Mouse (Mus musculus) hindbrain, embryonic 10.5 days (tissue): ENCODE measurements around the gene Entr1. TPM values are rescaled to one million over a fixed set of nuclear protein-coding genes. Genes with fewer than 3 reads are reported as not detected.

Experiments used
- DNase-seq: peaks from one replicate; pipeline ENCODE4 v3.0.0-alpha.2; 2017; ENCODE audit warnings: low spot score
- H3K27ac ChIP-seq: fragments of 300-500 bp; sonication (generic); 2 replicates; pipeline ENCODE4 v1.5.1; 2016; ENCODE audit warnings: mild to moderate bottlenecking, moderate library complexity
- H3K27me3 ChIP-seq: fragments of 300-500 bp; sonication (generic); 2 replicates; pipeline ENCODE4 v1.6.1; 2016; ENCODE audit warnings: mild to moderate bottlenecking; ENCODE audit not compliant: poor library complexity, insufficient read depth, severe bottlenecking
- H3K36me3 ChIP-seq: fragments of 300-500 bp; sonication (generic); 2 replicates; pipeline ENCODE4 v1.6.1; 2016; ENCODE audit warnings: mild to moderate bottlenecking, moderate library complexity
- H3K4me1 ChIP-seq: fragments of 300-500 bp; sonication (generic); replicated peaks from 2 replicates; pipeline ENCODE4 v1.6.1; 2016; ENCODE audit warnings: mild to moderate bottlenecking
- H3K4me3 ChIP-seq: fragments of 300-500 bp; sonication (generic); 2 replicates; pipeline ENCODE4 v1.5.1; 2016; ENCODE audit warnings: mild to moderate bottlenecking, moderate library complexity
- H3K9me3 ChIP-seq: fragments of 300-500 bp; sonication (generic); 2 replicates; pipeline ENCODE4 v1.6.1; 2016; ENCODE audit warnings: mild to moderate bottlenecking, moderate library complexity
- whole genome bisulfite sequencing: fragments of 180-500 bp; shearing (Covaris S2); methylation state at CpG from one replicate; pipeline ENCODE4 v1.1.7; 2016; 5-methylcytosine and 5-hydroxymethylcytosine counted together
- polyA plus RNA-seq: library from polyadenylated mRNA; unstranded; fragments of >200 nt; fragmentation: Nextera tagmentation; extraction: Ambion mirVana; gene quantifications from 2 replicates; pipeline ENCODE4 v1.2.1, GENCODE M21; 2016

The Entr1 gene
- 136 and 141 TPM in 2 replicates for polyA plus RNA-seq

GRCm38 (mm10) chr2:26389154-26389690 lies at the start of gene Entr1, which contains the start of gene Pmpca:
Gene Entr1 (minus strand): TSS chr2:26389316.
Gene Pmpca (plus strand): TSS chr2:26389339.
- Histone ChIP-seq H3K27ac (peak within 1 kb of the TSS; percentile 93), H3K4me1 (peaks cover 28% of the 10 kb centered on the region), H3K36me3 (peaks cover 76% of the 10 kb centered on the region), H3K4me3 (peak within 1 kb of the TSS; percentile 98), H3K9me3 (no peaks in the 10 kb centered on the region), H3K27me3 (no peaks in the 10 kb centered on the region)
- peak; percentile 84 for DNase-seq
- WGBS = 1% methylated on average over 60 of the region's 60 CpGs

GRCm38 (mm10) chr2:26438373-26438772 lies 49.3 kb upstream of the Entr1 start:
- H3K9me3 ChIP-seq = no peaks in the 10 kb centered on the region
- no peak overlapping the region for H3K27ac ChIP-seq
- peaks cover 77% of the 10 kb centered on the region for H3K36me3 ChIP-seq
- H3K4me1 ChIP-seq = peaks cover 16% of the 10 kb centered on the region
- no peaks in the 10 kb centered on the region for H3K27me3 ChIP-seq
- DNase-seq = no peak
- 90% methylated on average over 7 of the region's 7 CpGs for WGBS
- H3K4me3 ChIP-seq = no peak overlapping the region

GRCm38 (mm10) chr2:26437221-26437620 lies 48.1 kb upstream of the Entr1 start:
- Histone ChIP-seq H3K27me3 (no peaks in the 10 kb centered on the region), H3K36me3 (peaks cover 89% of the 10 kb centered on the region), H3K4me1 (peaks cover 9% of the 10 kb centered on the region), H3K27ac (no peak overlapping the region), H3K4me3 (no peak overlapping the region), H3K9me3 (no peaks in the 10 kb centered on the region)
- no peak for DNase-seq
- 78% methylated on average over 4 of the region's 4 CpGs for WGBS

- WGBS = 89% methylated on average over 7 of the region's 7 CpGs
These were observed 45.9 kb upstream of the Entr1 start for GRCm38 (mm10) chr2:26434791-26435572.

GRCm38 (mm10) chr2:26429851-26430250 lies 40.7 kb upstream of the Entr1 start:
- Histone ChIP-seq H3K27ac (no peak overlapping the region), H3K27me3 (no peaks in the 10 kb centered on the region), H3K9me3 (no peaks in the 10 kb centered on the region), H3K36me3 (peaks cover 100% of the 10 kb centered on the region), H3K4me1 (no peaks in the 10 kb centered on the region), H3K4me3 (no peak overlapping the region)
- no peak for DNase-seq
- 90% methylated on average over 5 of the region's 5 CpGs for WGBS

More at GRCm38 (mm10) chr2:26434791-26435572, 45.9 kb upstream of the Entr1 start:
- Histone ChIP-seq H3K4me3 (no peak overlapping the region), H3K36me3 (peaks cover 92% of the 10 kb centered on the region), H3K4me1 (peaks cover 9% of the 10 kb centered on the region), H3K9me3 (no peaks in the 10 kb centered on the region), H3K27ac (no peak overlapping the region), H3K27me3 (no peaks in the 10 kb centered on the region)
- DNase-seq = no peak

GRCm38 (mm10) chr2:26424541-26424940 lies 35.4 kb upstream of the Entr1 start:
- WGBS = 93% methylated on average over 2 of the region's 2 CpGs
- peaks cover 100% of the 10 kb centered on the region for H3K36me3 ChIP-seq
- no peak overlapping the region for H3K4me3 ChIP-seq
- H3K9me3 ChIP-seq = no peaks in the 10 kb centered on the region
- H3K27me3 ChIP-seq = no peaks in the 10 kb centered on the region
- H3K4me1 ChIP-seq = no peaks in the 10 kb centered on the region
- DNase-seq = no peak
- no peak overlapping the region for H3K27ac ChIP-seq

- WGBS = 89% methylated on average over 1 of the region's 1 CpGs
- Histone ChIP-seq H3K36me3 (peaks cover 100% of the 10 kb centered on the region), H3K27me3 (no peaks in the 10 kb centered on the region), H3K4me3 (no peak overlapping the region), H3K27ac (no peak overlapping the region), H3K4me1 (no peaks in the 10 kb centered on the region), H3K9me3 (no peaks in the 10 kb centered on the region)
- no peak for DNase-seq
These were observed 34.0 kb upstream of the Entr1 start for GRCm38 (mm10) chr2:26423086-26423485.

- no peak overlapping the region for H3K4me3 ChIP-seq
- H3K4me1 ChIP-seq = no peaks in the 10 kb centered on the region
- 96% methylated on average over 2 of the region's 2 CpGs for WGBS
- H3K9me3 ChIP-seq = no peaks in the 10 kb centered on the region
- H3K36me3 ChIP-seq = peaks cover 100% of the 10 kb centered on the region
- no peak for DNase-seq
- no peaks in the 10 kb centered on the region for H3K27me3 ChIP-seq
- no peak overlapping the region for H3K27ac ChIP-seq
These were observed 32.9 kb upstream of the Entr1 start for GRCm38 (mm10) chr2:26421969-26422368.

GRCm38 (mm10) chr2:26418120-26418519 lies 29.0 kb upstream of the Entr1 start:
- no peaks in the 10 kb centered on the region for H3K9me3 ChIP-seq
- H3K27ac ChIP-seq = no peak overlapping the region
- no peaks in the 10 kb centered on the region for H3K27me3 ChIP-seq
- H3K4me1 ChIP-seq = no peaks in the 10 kb centered on the region
- H3K4me3 ChIP-seq = no peak overlapping the region
- DNase-seq = no peak
- 94% methylated on average over 1 of the region's 1 CpGs for WGBS
- peaks cover 100% of the 10 kb centered on the region for H3K36me3 ChIP-seq

GRCm38 (mm10) chr2:26417066-26417465 lies 27.9 kb upstream of the Entr1 start:
- no peak overlapping the region for H3K4me3 ChIP-seq
- no peak for DNase-seq
- no peaks in the 10 kb centered on the region for H3K4me1 ChIP-seq
- peaks cover 100% of the 10 kb centered on the region for H3K36me3 ChIP-seq
- H3K9me3 ChIP-seq = no peaks in the 10 kb centered on the region
- no peaks in the 10 kb centered on the region for H3K27me3 ChIP-seq
- H3K27ac ChIP-seq = no peak overlapping the region

GRCm38 (mm10) chr2:26410931-26411411 lies 21.9 kb upstream of the Entr1 start:
- no peak for DNase-seq
- Histone ChIP-seq H3K27me3 (no peaks in the 10 kb centered on the region), H3K9me3 (no peaks in the 10 kb centered on the region), H3K36me3 (peaks cover 92% of the 10 kb centered on the region), H3K4me3 (no peak overlapping the region), H3K4me1 (peaks cover 34% of the 10 kb centered on the region), H3K27ac (no peak overlapping the region)
- whole genome bisulfite sequencing = 89% methylated on average over 5 of the region's 5 CpGs

- 80% methylated on average over 5 of the region's 5 CpGs for WGBS
- Histone ChIP-seq H3K27me3 (no peaks in the 10 kb centered on the region), H3K27ac (no peak overlapping the region), H3K4me3 (no peak overlapping the region), H3K9me3 (no peaks in the 10 kb centered on the region), H3K4me1 (peaks cover 41% of the 10 kb centered on the region), H3K36me3 (peaks cover 92% of the 10 kb centered on the region)
- no peak for DNase-seq
These were observed 21.0 kb upstream of the Entr1 start for GRCm38 (mm10) chr2:26410091-26410490.

GRCm38 (mm10) chr2:26409362-26409761 lies 20.2 kb upstream of the Entr1 start:
- H3K36me3 ChIP-seq = peaks cover 92% of the 10 kb centered on the region
- H3K27me3 ChIP-seq = no peaks in the 10 kb centered on the region
- H3K9me3 ChIP-seq = no peaks in the 10 kb centered on the region
- H3K4me1 ChIP-seq = peaks cover 47% of the 10 kb centered on the region
- H3K4me3 ChIP-seq = peak overlapping the region; percentile 86
- peak overlapping the region; percentile 96; the same call in 1 of the 2 replicates for H3K27ac ChIP-seq
- DNase-seq = no peak
- WGBS = 60% methylated on average over 3 of the region's 3 CpGs
